Mouse (Mus musculus) thymus, adult 2 months (tissue): ENCODE measurements around the gene Stra6.

Experiments used
- CTCF ChIP-seq: fragments of 200-500 bp; IDR thresholded peaks from 2 replicates; pipeline ENCODE4 v1.5.1; 2012; ENCODE audit warnings: mild to moderate bottlenecking, control low read depth, low read length, moderate library complexity, borderline replicate concordance; ENCODE audit not compliant: control insufficient read depth, poor library complexity, insufficient read depth; ENCODE audit errors: extremely low read depth
- POLR2A ChIP-seq: fragments of 200-500 bp; IDR thresholded peaks from 2 replicates; pipeline ENCODE4 v1.6.1; 2012; ENCODE audit warnings: mild to moderate bottlenecking, low read length, control low read depth, moderate library complexity; ENCODE audit not compliant: control insufficient read depth, poor library complexity, insufficient read depth; ENCODE audit errors: extremely low read depth

DNA sequence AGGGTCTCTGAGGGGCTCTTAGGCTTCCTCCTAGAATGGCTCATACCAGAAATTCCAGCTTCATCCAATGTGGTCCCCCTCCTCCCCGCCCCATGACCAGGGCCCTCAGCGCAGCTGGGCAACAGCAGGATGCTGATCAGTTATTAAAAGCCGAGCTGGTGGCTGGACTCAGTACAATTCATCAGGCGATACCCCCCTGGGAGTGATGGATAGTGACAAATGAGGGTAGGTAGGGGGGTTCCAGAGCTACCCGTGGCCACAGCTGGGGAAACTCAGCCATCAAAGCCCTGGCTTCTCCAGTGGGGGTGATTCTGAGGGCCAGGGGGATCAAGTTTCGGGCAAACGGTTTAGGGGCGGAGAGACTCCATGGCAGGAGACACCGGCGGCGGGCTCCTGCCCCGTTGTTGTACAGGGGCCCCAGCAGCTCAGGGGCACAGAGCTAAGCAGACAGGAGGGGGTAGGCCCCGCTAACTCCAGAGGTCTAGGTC, 65.4 kb downstream of the Stra6 start:
- TF ChIP-seq POLR2A, result no peak
- TF ChIP-seq CTCF, result no peak
